Mouse (Mus musculus): ENCODE measurements at regions not wholly inside any gene's neighbourhood (a gene's known extent, or its start where the extent isn't known, plus 50 kb on each side); places are given as distances from the start of the nearest gene placed in this dataset.
"Not testable (repeated sequence)": the region's sequence is repeated elsewhere in the genome, so short reads cannot be mapped to it uniquely, and the experiment has no call there.

DNA sequence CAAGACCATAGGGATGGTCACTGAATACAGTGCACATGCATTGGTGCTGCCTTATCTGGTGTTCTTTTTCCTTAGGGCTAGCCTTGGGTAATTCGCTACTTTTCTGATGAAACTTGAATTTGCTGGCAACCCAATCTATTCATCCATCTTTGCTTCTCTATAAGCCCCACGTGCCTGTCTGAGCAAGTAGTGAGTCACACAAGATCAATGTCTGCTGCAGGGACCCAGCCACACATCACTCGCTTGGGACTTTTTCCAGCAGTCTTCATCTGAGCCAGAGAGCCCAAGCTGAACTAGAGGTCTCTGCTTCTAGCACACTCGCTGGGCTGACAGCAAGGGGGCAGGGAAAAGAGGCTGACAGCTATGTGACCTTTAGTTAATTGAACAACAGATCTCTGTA, 464.3 kb upstream of the Nmur2 start:
- no peak for DNase-seq

GRCm38 (mm10) chr11:56514941-56515340, 474.1 kb upstream of the Nmur2 start:
- no peak for DNase-seq

GRCm38 (mm10) chr11:56518486-56518885, 477.7 kb upstream of the Nmur2 start:
- no peak for DNase-seq

DNA sequence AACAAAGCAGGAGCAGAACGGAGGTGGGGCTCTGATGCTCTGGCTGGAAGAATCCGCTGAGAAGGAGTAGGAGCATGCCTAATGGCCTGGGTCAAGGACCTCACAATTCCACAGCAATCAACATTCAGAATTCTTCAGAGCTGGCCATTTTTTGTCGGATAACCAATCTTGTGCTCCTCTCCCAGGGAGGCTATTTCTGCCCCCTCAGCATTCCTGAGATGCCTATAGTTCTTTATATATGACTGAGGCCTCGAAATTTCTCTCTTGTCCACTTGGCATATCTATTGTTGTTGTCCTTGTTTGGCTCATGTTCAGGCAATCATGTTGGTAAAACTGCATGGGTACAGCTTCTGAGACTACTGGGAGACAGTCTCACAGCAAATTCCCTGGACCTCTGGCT, 460.5 kb upstream of the Gria1 start:
- DNase-seq: no peak

- peak in 1 of 2 experiments; percentile 1 for DNase-seq
These were observed 454.9 kb upstream of the Gria1 start for GRCm38 (mm10) chr11:56556332-56556731.

DNA sequence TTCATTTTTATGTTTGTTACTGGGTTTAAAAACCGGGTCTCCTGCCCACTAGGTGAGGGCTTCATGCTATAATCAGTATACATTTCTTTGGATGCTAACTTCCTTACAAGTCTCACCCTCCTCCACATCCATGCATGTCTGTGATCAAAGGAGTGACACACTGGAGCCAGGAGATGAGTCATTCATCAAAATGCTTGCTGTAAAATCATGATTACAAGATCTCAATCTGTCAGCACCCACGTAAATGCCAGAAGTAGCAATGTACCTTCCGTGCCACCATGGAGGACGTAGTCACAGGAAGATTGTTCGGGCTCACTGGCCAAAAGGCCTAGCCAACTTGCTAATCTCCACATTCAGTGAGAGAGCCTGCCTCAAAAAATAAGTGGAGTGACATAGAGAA, 431.2 kb upstream of the Gria1 start:
- no peak for DNase-seq

DNA sequence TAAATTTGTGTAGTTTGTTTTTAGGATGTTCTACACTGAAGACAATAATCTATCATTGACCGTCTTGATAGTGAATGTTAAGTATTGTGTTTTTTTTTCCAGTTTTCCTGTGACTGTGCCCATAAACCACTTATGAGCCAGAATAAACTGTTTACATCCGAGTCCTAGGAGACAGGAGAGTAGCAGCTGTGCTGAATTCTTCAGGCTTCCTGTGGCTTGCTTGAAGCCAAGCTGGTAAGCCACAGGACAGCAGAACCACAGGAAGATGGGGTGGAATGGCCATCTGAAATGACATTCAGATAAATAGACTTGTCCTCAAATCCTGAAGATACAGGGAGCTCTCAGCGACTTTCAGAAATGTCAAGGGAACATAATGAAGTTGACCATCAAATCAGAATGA, 428.1 kb upstream of the Gria1 start:
- DNase-seq: no peak

GRCm38 (mm10) chr11:56593435-56593834, 417.8 kb upstream of the Gria1 start:
- not testable (repeated sequence) for DNase-seq

DNA sequence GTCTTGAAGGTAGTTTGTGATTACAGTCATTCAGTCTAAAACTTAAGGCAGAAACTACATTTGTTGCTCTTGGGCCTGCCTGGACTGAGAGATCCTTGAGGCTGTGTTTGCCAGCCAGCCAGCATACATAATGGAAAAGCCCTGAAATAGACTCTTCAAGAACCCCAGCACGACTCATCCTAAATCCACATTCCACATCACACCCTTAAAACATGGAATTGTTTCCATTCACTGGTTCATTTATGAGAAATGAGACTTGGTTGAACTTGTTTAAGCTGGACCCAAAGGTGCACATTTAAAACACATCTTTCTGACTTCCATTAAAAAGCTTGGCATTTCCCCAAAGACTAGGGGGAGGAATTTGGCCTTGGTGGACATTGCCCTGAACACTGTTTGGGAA, 407.4 kb upstream of the Gria1 start:
- no peak for DNase-seq

GRCm38 (mm10) chr11:56627659-56628058, 383.5 kb upstream of the Gria1 start:
- DNase-seq: no peak

GRCm38 (mm10) chr11:56633445-56633844, 377.7 kb upstream of the Gria1 start:
- no peak for DNase-seq

DNA sequence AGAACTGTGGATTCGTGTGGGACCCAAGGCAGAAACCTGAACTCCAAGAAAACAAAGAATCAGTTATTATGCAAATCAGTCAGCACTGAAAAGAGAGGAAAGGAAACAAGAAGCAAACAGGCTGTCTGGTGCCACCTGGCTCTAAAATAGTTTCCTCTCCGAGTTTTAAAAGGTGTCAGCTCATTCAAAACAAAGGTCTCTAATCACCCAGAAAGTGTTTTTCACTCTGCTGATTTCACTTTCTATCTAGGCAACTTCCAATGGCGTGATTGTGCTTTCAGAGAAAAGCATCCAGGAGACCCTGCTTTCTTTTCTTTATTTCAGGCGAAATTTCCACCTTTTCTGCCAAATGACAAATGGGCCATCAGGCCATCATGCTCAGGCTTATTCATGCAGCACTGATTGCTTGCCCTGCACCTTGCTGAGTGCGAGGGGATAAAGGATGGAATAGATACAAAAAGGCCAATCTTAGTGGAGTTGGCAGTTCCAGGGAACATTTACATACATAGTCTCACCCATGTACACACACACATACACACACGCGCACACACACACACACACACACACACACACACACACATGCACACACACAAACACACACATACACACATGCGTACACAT, 374.5 kb upstream of the Gria1 start:
- DNase-seq: no peak

- DNase-seq: no peak
These were observed 369.5 kb upstream of the Gria1 start for GRCm38 (mm10) chr11:56641716-56642115.
